ENCODE assay signal across 15 mouse cellular contexts in the genomic region with DNA sequence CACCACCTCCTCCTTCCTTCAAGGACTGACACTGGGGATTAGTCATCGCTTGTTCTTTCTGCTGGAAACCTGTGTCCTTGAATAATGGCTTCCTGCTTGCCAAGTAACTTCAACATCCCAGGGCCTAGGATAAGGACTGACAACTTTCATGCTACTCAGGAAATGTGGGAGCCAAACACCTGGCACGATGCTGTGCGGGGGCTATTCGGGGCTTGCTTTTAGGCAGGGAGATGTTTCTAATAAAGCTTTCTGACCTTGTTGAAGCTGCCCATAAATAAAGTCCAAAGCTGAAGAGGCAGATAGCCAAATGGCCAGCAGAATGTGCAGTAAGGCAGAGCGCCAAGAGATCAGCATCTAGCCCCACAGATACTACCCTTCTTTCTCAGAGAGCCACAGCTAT. TPM values are rescaled to one million over a fixed set of nuclear protein-coding genes. Genes with fewer than 3 reads are reported as not detected.
A peak's percentile ranks its signal among the peaks of the same experiment; 100 is the strongest.
DNase-seq lines count a peak whose midpoint lies in the region; ATAC-seq and TF ChIP-seq lines count a peak whose summit lies in the region.
"Had no signal": no experiment of that assay in that cellular context is flagged by ENCODE, and none has a peak within 500 bp of the region (broad histone marks: within the 10 kb centered on the region; RNA-seq: fewer than 3 reads in every experiment).

No protein-coding gene starts in this region.

- H3K4me3 ChIP-seq in hindbrain, postnatal 0 days (ENCODE audit: low read length) = no peak overlapping the region
- no peak overlapping the region for H3K4me3 ChIP-seq in midbrain, embryonic 15.5 days
- H3K4me3 ChIP-seq: embryonic facial prominence, embryonic 13.5 days; heart, embryonic 13.5 days; limb, embryonic 13.5 days; midbrain, embryonic 13.5 days had no signal

- H3K9me3 ChIP-seq in hindbrain, postnatal 0 days (ENCODE audit: low read length) = no peaks in the 10 kb centered on the region
- no peaks in the 10 kb centered on the region for H3K9me3 ChIP-seq in midbrain, embryonic 15.5 days
- H3K9me3 ChIP-seq: embryonic facial prominence, embryonic 13.5 days; G1E; heart, embryonic 13.5 days; limb, embryonic 13.5 days; midbrain, embryonic 13.5 days had no signal

- H3K4me1 ChIP-seq in hindbrain, postnatal 0 days (ENCODE audit: insufficient read depth, low read length) = no peaks in the 10 kb centered on the region
- no peaks in the 10 kb centered on the region for H3K4me1 ChIP-seq in midbrain, embryonic 15.5 days
- H3K4me1 ChIP-seq: embryonic facial prominence, embryonic 13.5 days; midbrain, embryonic 13.5 days had no signal

- intact Hi-C loops in gastrocnemius, postnatal 36 days (cut with DNase I) = no loop called here

- no peak overlapping the region for H3K4me2 ChIP-seq in hindbrain, postnatal 0 days (ENCODE audit: low read depth, low read length)
- H3K4me2 ChIP-seq in midbrain, embryonic 15.5 days = no peak overlapping the region
- H3K4me2 ChIP-seq: embryonic facial prominence, embryonic 13.5 days; heart, embryonic 13.5 days; limb, embryonic 13.5 days; midbrain, embryonic 13.5 days had no signal

- no peaks in the 10 kb centered on the region for H3K36me3 ChIP-seq in hindbrain, postnatal 0 days (ENCODE audit: insufficient read depth, low read length)
- H3K36me3 ChIP-seq in midbrain, embryonic 15.5 days (replicated peaks) = no peaks in the 10 kb centered on the region
- H3K36me3 ChIP-seq: embryonic facial prominence, embryonic 13.5 days; G1E; heart, embryonic 13.5 days; limb, embryonic 13.5 days; midbrain, embryonic 13.5 days had no signal

- TF ChIP-seq CTCF in hindbrain, postnatal 0 days (IDR thresholded peaks at IDR 0.05; ENCODE audit: low read depth) = no peak

- ATAC-seq in hindbrain, postnatal 0 days = no peak
- no peak for ATAC-seq in midbrain, embryonic 15.5 days (replicated peaks)
- ATAC-seq: liver, postnatal 0 days; midbrain, embryonic 13.5 days had no signal

- 77% methylated on average over 5 of the region's 5 CpGs for WGBS in hindbrain, postnatal 0 days
- 94% methylated on average over 5 of the region's 5 CpGs for WGBS in midbrain, embryonic 15.5 days

- peak; percentile 28 to 39 for DNase-seq in cerebellum, postnatal 25 days
- no peak for DNase-seq in cerebellum, postnatal 36 days
- DNase-seq in ovary, postnatal 36 days (ENCODE audit: low spot score) = peak; percentile 43
- no peak for DNase-seq in ovary, postnatal 14 days (ENCODE audit: low spot score)
- DNase-seq in brain, adult 2 months (ENCODE audit: low read depth, low spot score) = peak; percentile 40
- DNase-seq in hindbrain, postnatal 0 days (ENCODE audit: low spot score) = no peak
- DNase-seq in gastrocnemius, postnatal 36 days = no peak
- DNase-seq: heart, postnatal 4 days; liver, postnatal 0 days had no signal

- no peaks in the 10 kb centered on the region for H3K27me3 ChIP-seq in hindbrain, postnatal 0 days (ENCODE audit: insufficient read depth, low read length)
- H3K27me3 ChIP-seq in midbrain, embryonic 15.5 days (replicated peaks) = no peaks in the 10 kb centered on the region
- H3K27me3 ChIP-seq: embryonic facial prominence, embryonic 13.5 days; heart, embryonic 13.5 days; limb, embryonic 13.5 days; midbrain, embryonic 13.5 days had no signal

- H3K27ac ChIP-seq in hindbrain, postnatal 0 days = no peak overlapping the region
- H3K27ac ChIP-seq in midbrain, embryonic 15.5 days = no peak overlapping the region
- H3K27ac ChIP-seq: embryonic facial prominence, embryonic 13.5 days; heart, embryonic 13.5 days; limb, embryonic 13.5 days; midbrain, embryonic 13.5 days had no signal

- no peak overlapping the region for H3K9ac ChIP-seq in hindbrain, postnatal 0 days (replicated peaks; ENCODE audit: low read length)
- H3K9ac ChIP-seq in midbrain, embryonic 15.5 days = no peak overlapping the region
- H3K9ac ChIP-seq: embryonic facial prominence, embryonic 13.5 days; heart, embryonic 13.5 days; limb, embryonic 13.5 days; liver, postnatal 0 days; midbrain, embryonic 13.5 days had no signal

RNA-seq across cellular contexts. Expression of gene Edem3, which starts 35.3 kb away (rescaled TPM):
- 28.4 and 35.5 TPM in 2 replicates for total RNA-seq in hindbrain, postnatal 0 days (2014; rRNA removed)
- 10.1 and 10.8 TPM in 2 replicates for polyA plus RNA-seq in hindbrain, postnatal 0 days (2015; fragmentation: Nextera tagmentation; extraction: Ambion mirVana)
- 10 to 100 TPM; 17.8 to 21.3 TPM for total RNA-seq in gastrocnemius, postnatal 36 days (2021)
- 20.3 and 22.3 TPM in 2 replicates for polyA plus RNA-seq in midbrain, embryonic 15.5 days (2015; fragmentation: Nextera tagmentation; extraction: Ambion mirVana)

Comparison
In these comparisons a context has a peak if more than half of its experiments do, and no peak if none do; other contexts are left out.
1. DNase-seq: peak in cerebellum, postnatal 25 days (2 of 2), ovary, postnatal 36 days (single experiment) and brain, adult 2 months (single experiment); none in cerebellum, postnatal 36 days (0 of 2), ovary, postnatal 14 days (single experiment), hindbrain, postnatal 0 days (single experiment) and gastrocnemius, postnatal 36 days (0 of 2).